Mouse (Mus musculus): ENCODE measurements at regions not wholly inside any gene's neighbourhood (a gene's known extent, or its start where the extent isn't known, plus 50 kb on each side); places are given as distances from the start of the nearest gene placed in this dataset.

GRCm38 (mm10) chr4:81897451-81897850 lies 454.8 kb upstream of the Mpdz start:
- DNase-seq (ENCODE audit: low read depth, low spot score): no peak

GRCm38 (mm10) chr4:81868941-81869340 lies 426.3 kb upstream of the Mpdz start:
- DNase-seq (ENCODE audit: low read depth, low spot score): no peak

GRCm38 (mm10) chr4:81841642-81842494 lies 399.3 kb upstream of the Mpdz start:
- DNase-seq (ENCODE audit: low read depth, low spot score): peak; percentile 11

- peak; percentile 18 for DNase-seq (ENCODE audit: low read depth, low spot score)
Observed at GRCm38 (mm10) chr4:81829972-81830371, 387.4 kb upstream of the Mpdz start.

GRCm38 (mm10) chr4:81827453-81827852 lies 384.8 kb upstream of the Mpdz start:
- DNase-seq (ENCODE audit: low read depth, low spot score): no peak

- DNase-seq (ENCODE audit: low read depth, low spot score): no peak
Observed at GRCm38 (mm10) chr4:81825966-81826365, 383.4 kb upstream of the Mpdz start.

- peak; percentile 18 for DNase-seq (ENCODE audit: low read depth, low spot score)
Observed at GRCm38 (mm10) chr4:81823566-81823965, 381.0 kb upstream of the Mpdz start.

GRCm38 (mm10) chr4:81789274-81789673 lies 346.7 kb upstream of the Mpdz start:
- DNase-seq (ENCODE audit: low read depth, low spot score): no peak

GRCm38 (mm10) chr4:81788636-81789035 lies 346.0 kb upstream of the Mpdz start:
- DNase-seq (ENCODE audit: low read depth, low spot score): peak; percentile 1

GRCm38 (mm10) chr4:81781971-81782370 lies 339.4 kb upstream of the Mpdz start:
- no peak for DNase-seq (ENCODE audit: low read depth, low spot score)

GRCm38 (mm10) chr4:81766705-81767104 lies 324.1 kb upstream of the Mpdz start:
- no peak for DNase-seq (ENCODE audit: low read depth, low spot score)

GRCm38 (mm10) chr4:81764026-81764867 lies 321.6 kb upstream of the Mpdz start:
- peak; percentile 23 for DNase-seq (ENCODE audit: low read depth, low spot score)

- peak; percentile 6 for DNase-seq (ENCODE audit: low read depth, low spot score)
Observed at GRCm38 (mm10) chr4:81763311-81764025, 320.9 kb upstream of the Mpdz start.

- no peak for DNase-seq (ENCODE audit: low read depth, low spot score)
Observed at GRCm38 (mm10) chr4:81762592-81763229, 320.1 kb upstream of the Mpdz start.

- DNase-seq (ENCODE audit: low read depth, low spot score): no peak
Observed at GRCm38 (mm10) chr4:81757905-81758304, 315.3 kb upstream of the Mpdz start.

- peak; percentile 58 for DNase-seq (ENCODE audit: low read depth, low spot score)
Observed at GRCm38 (mm10) chr4:81744629-81745509, 302.3 kb upstream of the Mpdz start.

- DNase-seq (ENCODE audit: low read depth, low spot score): no peak
Observed at GRCm38 (mm10) chr4:81743978-81744628, 301.5 kb upstream of the Mpdz start.

GRCm38 (mm10) chr4:81742536-81743459 lies 300.2 kb upstream of the Mpdz start:
- DNase-seq (ENCODE audit: low read depth, low spot score): no peak

- DNase-seq (ENCODE audit: low read depth, low spot score): no peak
Observed at GRCm38 (mm10) chr4:81734391-81734790, 291.8 kb upstream of the Mpdz start.

Measured in skeletal muscle tissue, adult 2 months (tissue).